Mouse (Mus musculus) heart, postnatal 0 days (tissue): ENCODE data around the gene Fam107b.

Source experiments
- CTCF ChIP-seq: IDR thresholded peaks from 2 replicates; pipeline ENCODE4 v1.5.1; 2016; ENCODE audit warnings: antibody characterized with exemption, control low read depth, low read depth
- EP300 ChIP-seq: IDR thresholded peaks from 2 replicates; pipeline ENCODE4 v1.6.1; 2016; ENCODE audit warnings: antibody characterized with exemption, low read depth

- TF ChIP-seq CTCF = no peak
- no peak for TF ChIP-seq EP300
Measured at GRCm38 (mm10) chr2:3636771-3637170, 66.5 kb downstream of the Fam107b start.
